In genomic region chr5:30232271-30232971, GRCm38 (mm10) we compare ENCODE assay signal across 8 mouse cellular contexts. TPM values are rescaled to one million over a fixed set of nuclear protein-coding genes. Genes with fewer than 3 reads are reported as not detected.
DNase-seq lines count a peak whose midpoint lies in the region; ATAC-seq and TF ChIP-seq lines count a peak whose summit lies in the region.

TSS of gene Selenoi (plus strand) at chr5:30232581.

- peak within 1 kb of the TSS; percentile 82 for H3K4me2 ChIP-seq in kidney, embryonic 14.5 days (replicated peaks; ENCODE audit: low read depth, low read length)
- H3K4me2 ChIP-seq in limb, embryonic 15.5 days, result peak within 1 kb of the TSS; percentile 73

- no peak for TF ChIP-seq CTCF in bone marrow macrophage, adult 2 months (IDR thresholded peaks at IDR 0.05; ENCODE audit: low read depth, low read length)
- TF ChIP-seq CTCF in embryonic fibroblast, embryonic 13.5 days (IDR thresholded peaks at IDR 0.05; ENCODE audit: borderline replicate concordance, insufficient read depth, low read length), result peak; percentile 17; the same call in 1 of the 2 replicates

- WGBS in kidney, embryonic 14.5 days, result 1% methylated on average over 68 of the region's 71 CpGs
- 1% methylated on average over 71 of the region's 71 CpGs for WGBS in limb, embryonic 15.5 days

- DNase-seq in A20 (ENCODE audit: low read depth, low spot score), result peak; percentile 99
- peak; percentile 98 to 99 for DNase-seq in heart, adult 9 months (ENCODE audit: low spot score in 2 of 2)
- peak; percentile 94 to 97 for DNase-seq in monocyte, adult 2 months (ENCODE audit: low read depth in 1 of 2, low spot score in 2 of 2)
- peak; percentile 100 for DNase-seq in spleen, postnatal 36 days (ENCODE audit: low spot score in 2 of 2)

- H3K27ac ChIP-seq in bone marrow macrophage, adult 2 months (ENCODE audit: insufficient read depth, low read depth, low read length), result no peak within 1 kb of the TSS; the same call in 1 of the 2 replicates
- peak within 1 kb of the TSS; percentile 46 for H3K27ac ChIP-seq in embryonic fibroblast, embryonic 13.5 days (ENCODE audit: insufficient read depth, low read length)
- H3K27ac ChIP-seq in kidney, embryonic 14.5 days (ENCODE audit: low read depth, low read length), result peak within 1 kb of the TSS; percentile 85
- H3K27ac ChIP-seq in limb, embryonic 15.5 days, result peak within 1 kb of the TSS; percentile 91

- H3K4me1 ChIP-seq in bone marrow macrophage, adult 2 months (ENCODE audit: control insufficient read depth, insufficient read depth, low read length), result peaks cover 27% of the 10 kb centered on the region
- peaks cover 2% of the 10 kb centered on the region; the same call in 1 of the 2 replicates for H3K4me1 ChIP-seq in embryonic fibroblast, embryonic 13.5 days (ENCODE audit: control insufficient read depth, insufficient read depth, low read length)
- peaks cover 6% of the 10 kb centered on the region; the same call in 1 of the 2 replicates for H3K4me1 ChIP-seq in kidney, embryonic 14.5 days (ENCODE audit: control insufficient read depth, insufficient read depth, low read length)
- peaks cover 25% of the 10 kb centered on the region; the same call in 1 of the 2 replicates for H3K4me1 ChIP-seq in limb, embryonic 15.5 days

- no peaks in the 10 kb centered on the region for H3K27me3 ChIP-seq in kidney, embryonic 14.5 days (ENCODE audit: control insufficient read depth, insufficient read depth, low read length)
- no peaks in the 10 kb centered on the region for H3K27me3 ChIP-seq in limb, embryonic 15.5 days

- no peak for TF ChIP-seq POLR2A in bone marrow macrophage, adult 2 months (IDR thresholded peaks at IDR 0.05; ENCODE audit: borderline replicate concordance, low read depth, low read length)
- TF ChIP-seq POLR2A in embryonic fibroblast, embryonic 13.5 days (IDR thresholded peaks at IDR 0.05; ENCODE audit: low read depth, low read length), result peak; percentile 98

- H3K4me3 ChIP-seq in bone marrow macrophage, adult 2 months (ENCODE audit: insufficient read depth, low read length), result peak within 1 kb of the TSS; percentile 89
- H3K4me3 ChIP-seq in embryonic fibroblast, embryonic 13.5 days (ENCODE audit: insufficient read depth, low read length), result peak within 1 kb of the TSS; percentile 96
- peak within 1 kb of the TSS; percentile 83 for H3K4me3 ChIP-seq in kidney, embryonic 14.5 days (ENCODE audit: low read length)
- H3K4me3 ChIP-seq in limb, embryonic 15.5 days, result peak within 1 kb of the TSS; percentile 88

- ATAC-seq in kidney, embryonic 14.5 days (ENCODE audit: low FRiP score, low TSS enrichment), result peak; percentile 100
- ATAC-seq in limb, embryonic 15.5 days (ENCODE audit: insufficient number of reproducible peaks, low FRiP score, low TSS enrichment, low read depth), result peak; percentile 100

- peaks cover 7% of the 10 kb centered on the region; the same call in 1 of the 2 replicates for H3K9me3 ChIP-seq in kidney, embryonic 14.5 days (ENCODE audit: control insufficient read depth, low read length)
- no peaks in the 10 kb centered on the region for H3K9me3 ChIP-seq in limb, embryonic 15.5 days

- H3K9ac ChIP-seq in kidney, embryonic 14.5 days (ENCODE audit: low read depth, low read length), result peak within 1 kb of the TSS; percentile 79
- peak within 1 kb of the TSS; percentile 70 for H3K9ac ChIP-seq in limb, embryonic 15.5 days

- H3K36me3 ChIP-seq in kidney, embryonic 14.5 days (ENCODE audit: control insufficient read depth, insufficient read depth, low read length), result peaks cover 4% of the 10 kb centered on the region; the same call in 1 of the 2 replicates
- H3K36me3 ChIP-seq in limb, embryonic 15.5 days, result peaks cover 7% of the 10 kb centered on the region

RNA-seq across cellular contexts. Expression of gene Selenoi, which starts in this region (rescaled TPM):
- polyA plus RNA-seq in bone marrow macrophage, adult 2 months (2012; ENCODE audit: insufficient read depth, insufficient read length, missing spikeins), result 10.9 and 13.5 TPM in 2 replicates
- 62.4 and 65.2 TPM in 2 replicates for polyA plus RNA-seq in embryonic fibroblast, embryonic 13.5 days (2011; ENCODE audit: insufficient read length, low read depth, missing spikeins)
- 16.9 and 19.1 TPM in 2 replicates for polyA plus RNA-seq in kidney, embryonic 14.5 days (2014; fragmentation: Nextera tagmentation; extraction: Ambion mirVana)
- 20.8 and 23.1 TPM in 2 replicates for polyA plus RNA-seq in limb, embryonic 15.5 days (2015; fragmentation: Nextera tagmentation; extraction: Ambion mirVana)
